Mouse (Mus musculus): ENCODE results near the gene Gm11639. TPM values are rescaled to one million over a fixed set of nuclear protein-coding genes. Genes with fewer than 3 reads are reported as not detected.

Gene Gm11639
- polyA plus RNA-seq, 1 experiment, result 0.07 TPM

DNA sequence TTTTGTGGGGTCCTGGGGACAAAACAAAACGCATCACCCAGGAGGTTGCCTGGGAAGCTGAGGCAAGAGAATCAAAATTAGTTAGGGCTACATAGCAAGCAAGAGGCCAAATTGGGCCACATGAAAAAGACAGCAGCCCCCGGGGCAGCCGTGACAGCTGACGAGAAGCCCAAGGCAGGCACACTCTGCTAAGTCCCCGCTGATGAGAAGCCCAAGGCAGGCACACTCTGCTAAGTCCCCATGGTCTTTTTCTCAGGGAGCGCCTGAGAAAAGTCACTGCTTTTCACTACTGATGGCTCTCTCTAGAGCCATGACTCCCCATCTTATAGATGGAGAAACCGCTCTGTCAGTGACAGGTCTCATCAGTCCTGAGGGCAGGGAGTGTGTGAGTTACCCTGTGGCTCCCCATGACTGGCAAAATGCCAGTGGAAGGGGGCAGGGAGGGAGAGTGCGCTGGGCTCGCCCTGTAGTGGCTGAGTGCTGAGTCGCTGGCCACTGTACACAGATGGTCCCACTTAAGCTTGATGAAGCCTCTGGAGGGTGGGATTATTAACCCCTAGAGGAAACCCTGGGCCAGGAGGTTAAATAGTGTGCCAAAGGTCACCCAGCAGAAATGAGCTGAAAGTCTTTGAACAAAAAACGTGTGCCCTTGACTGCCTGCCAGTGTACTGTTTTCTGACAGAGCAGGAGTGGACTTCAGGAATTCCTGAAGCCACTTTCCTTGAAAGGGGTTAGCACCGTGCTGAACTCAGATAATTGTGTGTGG, 467.7 kb downstream of the Gm11639 start:
- Histone ChIP-seq H3K9ac (ENCODE audit: low read depth, poor library complexity, severe bottlenecking) (no peak overlapping the region), H3K36me3 (ENCODE audit: control insufficient read depth, insufficient read depth, low read length, poor library complexity, severe bottlenecking) (no peaks in the 10 kb centered on the region), H3K9me3 (replicated peaks; ENCODE audit: control insufficient read depth, insufficient read depth, low read length, poor library complexity, severe bottlenecking) (no peaks in the 10 kb centered on the region), H3K4me3 (ENCODE audit: low read depth, low read length) (no peak overlapping the region), H3K4me1 (ENCODE audit: control insufficient read depth, insufficient read depth, low read length) (peaks cover 10% of the 10 kb centered on the region), H3K27ac (ENCODE audit: insufficient read depth, low read length) (peak overlapping the region; percentile 16; the same call in 1 of the 2 replicates), H3K27me3 (ENCODE audit: control insufficient read depth, insufficient read depth, low read length, poor library complexity, severe bottlenecking) (no peaks in the 10 kb centered on the region)
- TF ChIP-seq CTCF (IDR thresholded peaks at IDR 0.05; ENCODE audit: low read depth, low read length) (no peak), EP300 (IDR thresholded peaks at IDR 0.05; ENCODE audit: insufficient read depth, low read depth, low read length) (no peak), POLR2A (IDR thresholded peaks at IDR 0.05; ENCODE audit: insufficient read depth, low read length) (no peak)

GRCm38 (mm10) chr11:105155915-105156314, 470.4 kb downstream of the Gm11639 start:
- H3K9ac ChIP-seq (ENCODE audit: low read depth, poor library complexity, severe bottlenecking), result 0 out of 2 replicates have a peak overlapping the region, but pooled peaks have one; percentile 31
- H3K4me1 ChIP-seq (ENCODE audit: control insufficient read depth, insufficient read depth, low read length), result peaks cover 10% of the 10 kb centered on the region
- H3K27ac ChIP-seq (ENCODE audit: insufficient read depth, low read length), result no peak overlapping the region
- H3K4me3 ChIP-seq (ENCODE audit: low read depth, low read length), result no peak overlapping the region
- no peak for TF ChIP-seq POLR2A (IDR thresholded peaks at IDR 0.05; ENCODE audit: insufficient read depth, low read length)
- no peak for TF ChIP-seq EP300 (IDR thresholded peaks at IDR 0.05; ENCODE audit: insufficient read depth, low read depth, low read length)
- no peak for TF ChIP-seq CTCF (IDR thresholded peaks at IDR 0.05; ENCODE audit: low read depth, low read length)
- H3K9me3 ChIP-seq (replicated peaks; ENCODE audit: control insufficient read depth, insufficient read depth, low read length, poor library complexity, severe bottlenecking), result no peaks in the 10 kb centered on the region
- no peaks in the 10 kb centered on the region for H3K36me3 ChIP-seq (ENCODE audit: control insufficient read depth, insufficient read depth, low read length, poor library complexity, severe bottlenecking)
- no peaks in the 10 kb centered on the region for H3K27me3 ChIP-seq (ENCODE audit: control insufficient read depth, insufficient read depth, low read length, poor library complexity, severe bottlenecking)

DNA sequence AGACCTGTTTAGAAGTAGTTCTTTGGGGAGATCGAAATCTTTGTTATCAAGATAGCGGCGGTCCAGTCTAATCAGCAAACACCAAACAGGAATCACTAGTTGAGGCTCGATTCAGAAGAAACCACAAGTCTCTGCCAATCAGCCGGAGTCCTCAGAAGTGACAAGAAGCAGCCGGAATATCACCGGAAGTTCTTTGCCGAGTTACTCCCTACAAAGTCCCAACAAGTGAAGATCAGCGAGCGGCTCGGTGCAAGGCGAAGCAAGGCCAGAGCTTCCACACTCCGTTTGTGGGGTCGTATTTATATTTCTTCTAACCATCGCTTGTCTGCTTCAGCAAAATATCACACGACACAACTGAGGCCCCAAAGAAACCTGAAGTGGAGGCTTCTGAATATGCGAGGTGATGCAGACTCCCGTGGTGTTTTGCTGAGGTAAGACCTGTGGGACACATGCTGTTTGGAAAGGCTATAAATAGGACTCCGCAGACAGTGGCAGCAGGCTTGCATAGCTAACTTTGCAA, 471.3 kb downstream of the Gm11639 start:
- Histone ChIP-seq H3K4me1 (ENCODE audit: control insufficient read depth, insufficient read depth, low read length) (peaks cover 10% of the 10 kb centered on the region), H3K9me3 (replicated peaks; ENCODE audit: control insufficient read depth, insufficient read depth, low read length, poor library complexity, severe bottlenecking) (no peaks in the 10 kb centered on the region), H3K27ac (ENCODE audit: insufficient read depth, low read length) (peak overlapping the region; percentile 69), H3K9ac (ENCODE audit: low read depth, poor library complexity, severe bottlenecking) (peak overlapping the region; percentile 31), H3K27me3 (ENCODE audit: control insufficient read depth, insufficient read depth, low read length, poor library complexity, severe bottlenecking) (no peaks in the 10 kb centered on the region), H3K36me3 (ENCODE audit: control insufficient read depth, insufficient read depth, low read length, poor library complexity, severe bottlenecking) (no peaks in the 10 kb centered on the region), H3K4me3 (ENCODE audit: low read depth, low read length) (peak overlapping the region; percentile 37)
- no peak for TF ChIP-seq EP300 (IDR thresholded peaks at IDR 0.05; ENCODE audit: insufficient read depth, low read depth, low read length)
- no peak for TF ChIP-seq CTCF (IDR thresholded peaks at IDR 0.05; ENCODE audit: low read depth, low read length)
- TF ChIP-seq POLR2A (IDR thresholded peaks at IDR 0.05; ENCODE audit: insufficient read depth, low read length), result no peak

GRCm38 (mm10) chr11:105158047-105158446, 472.5 kb downstream of the Gm11639 start:
- Histone ChIP-seq H3K27me3 (ENCODE audit: control insufficient read depth, insufficient read depth, low read length, poor library complexity, severe bottlenecking) (no peaks in the 10 kb centered on the region), H3K36me3 (ENCODE audit: control insufficient read depth, insufficient read depth, low read length, poor library complexity, severe bottlenecking) (no peaks in the 10 kb centered on the region), H3K9me3 (replicated peaks; ENCODE audit: control insufficient read depth, insufficient read depth, low read length, poor library complexity, severe bottlenecking) (no peaks in the 10 kb centered on the region), H3K4me1 (ENCODE audit: control insufficient read depth, insufficient read depth, low read length) (peaks cover 5% of the 10 kb centered on the region), H3K4me3 (ENCODE audit: low read depth, low read length) (no peak overlapping the region), H3K9ac (ENCODE audit: low read depth, poor library complexity, severe bottlenecking) (no peak overlapping the region), H3K27ac (ENCODE audit: insufficient read depth, low read length) (peak overlapping the region; percentile 8; the same call in 1 of the 2 replicates)
- no peak for TF ChIP-seq CTCF (IDR thresholded peaks at IDR 0.05; ENCODE audit: low read depth, low read length)
- TF ChIP-seq EP300 (IDR thresholded peaks at IDR 0.05; ENCODE audit: insufficient read depth, low read depth, low read length), result no peak
- TF ChIP-seq POLR2A (IDR thresholded peaks at IDR 0.05; ENCODE audit: insufficient read depth, low read length), result no peak

GRCm38 (mm10) chr11:105159673-105160360, 474.3 kb downstream of the Gm11639 start:
- H3K4me1 ChIP-seq (ENCODE audit: control insufficient read depth, insufficient read depth, low read length), result peaks cover 1% of the 10 kb centered on the region
- no peaks in the 10 kb centered on the region for H3K27me3 ChIP-seq (ENCODE audit: control insufficient read depth, insufficient read depth, low read length, poor library complexity, severe bottlenecking)
- no peak for TF ChIP-seq CTCF (IDR thresholded peaks at IDR 0.05; ENCODE audit: low read depth, low read length)
- 0 out of 2 replicates have a peak, but pooled peaks have one; percentile 55 for TF ChIP-seq EP300 (IDR thresholded peaks at IDR 0.05; ENCODE audit: insufficient read depth, low read depth, low read length)
- H3K4me3 ChIP-seq (ENCODE audit: low read depth, low read length), result no peak overlapping the region
- H3K9ac ChIP-seq (ENCODE audit: low read depth, poor library complexity, severe bottlenecking), result no peak overlapping the region
- H3K36me3 ChIP-seq (ENCODE audit: control insufficient read depth, insufficient read depth, low read length, poor library complexity, severe bottlenecking), result no peaks in the 10 kb centered on the region
- H3K27ac ChIP-seq (ENCODE audit: insufficient read depth, low read length), result peak overlapping the region; percentile 53
- no peaks in the 10 kb centered on the region for H3K9me3 ChIP-seq (replicated peaks; ENCODE audit: control insufficient read depth, insufficient read depth, low read length, poor library complexity, severe bottlenecking)
